Mouse (Mus musculus) stomach, embryonic 14.5 days (tissue): Measurements from ENCODE around the gene Nfatc4. TPM values are rescaled to one million over a fixed set of nuclear protein-coding genes. Genes with fewer than 3 reads are reported as not detected.

Experiments
- ATAC-seq: fragments of 200-750 bp; cut with Nextera tagmentation; 2 replicates; pipeline ENCODE4 v1.8.0; 2017; ENCODE audit warnings: low read depth, moderate TSS enrichment; ENCODE audit not compliant: insufficient number of reproducible peaks, insufficient read depth, low FRiP score
- H3K27ac ChIP-seq: fragments of 300-500 bp; sonication (generic); 2 replicates; pipeline ENCODE4 v1.5.1; 2014; ENCODE audit warnings: mild to moderate bottlenecking, low read length, moderate library complexity, mixed read lengths
- H3K27me3 ChIP-seq: fragments of 300-500 bp; sonication (generic); 2 replicates; pipeline ENCODE4 v1.6.1; 2014; ENCODE audit warnings: low read length, control low read depth, mixed read lengths; ENCODE audit not compliant: control insufficient read depth, insufficient read depth
- H3K36me3 ChIP-seq: fragments of 300-500 bp; sonication (generic); 2 replicates; pipeline ENCODE4 v1.6.1; 2014; ENCODE audit warnings: mild to moderate bottlenecking, control low read depth, low read length, moderate library complexity, mixed read lengths; ENCODE audit not compliant: control insufficient read depth, insufficient read depth
- H3K4me1 ChIP-seq: fragments of 300-500 bp; sonication (generic); 2 replicates; pipeline ENCODE4 v1.6.1; 2014; ENCODE audit warnings: low read length, control low read depth, mixed read lengths; ENCODE audit not compliant: control insufficient read depth, insufficient read depth
- H3K4me2 ChIP-seq: fragments of 300-500 bp; sonication (generic); replicated peaks from 2 replicates; pipeline ENCODE4 v1.6.1; 2014; ENCODE audit warnings: low read depth, low read length, control low read depth
- H3K4me3 ChIP-seq: fragments of 300-500 bp; sonication (generic); 2 replicates; pipeline ENCODE4 v1.5.1; 2014; ENCODE audit warnings: low read depth, low read length, control low read depth
- H3K9ac ChIP-seq: fragments of 300-500 bp; sonication (generic); replicated peaks from 2 replicates; pipeline ENCODE4 v1.6.1; 2014; ENCODE audit warnings: low read depth, mild to moderate bottlenecking, control low read depth, low read length, moderate library complexity, mixed read lengths
- H3K9me3 ChIP-seq: fragments of 300-500 bp; sonication (generic); 2 replicates; pipeline ENCODE4 v1.6.1; 2016; ENCODE audit warnings: low read depth, low read length, control low read depth; ENCODE audit not compliant: control insufficient read depth
- WGBS: fragments of 180-500 bp; shearing (Covaris S2); extraction: QIAGEN DNeasy Blood & Tissue Kit; methylation state at CpG from one replicate; pipeline ENCODE4 v1.1.7; 2014; 5-methylcytosine and 5-hydroxymethylcytosine counted together
- polyA plus RNA-seq: library from polyadenylated mRNA; unstranded; fragments of >200 nt; fragmentation: Nextera tagmentation; extraction: Ambion mirVana; gene quantifications from 2 replicates; pipeline ENCODE4 v1.2.1, GENCODE M21; 2014

Gene Nfatc4
- polyA plus RNA-seq: 54.9 and 56.6 TPM in 2 replicates

DNA sequence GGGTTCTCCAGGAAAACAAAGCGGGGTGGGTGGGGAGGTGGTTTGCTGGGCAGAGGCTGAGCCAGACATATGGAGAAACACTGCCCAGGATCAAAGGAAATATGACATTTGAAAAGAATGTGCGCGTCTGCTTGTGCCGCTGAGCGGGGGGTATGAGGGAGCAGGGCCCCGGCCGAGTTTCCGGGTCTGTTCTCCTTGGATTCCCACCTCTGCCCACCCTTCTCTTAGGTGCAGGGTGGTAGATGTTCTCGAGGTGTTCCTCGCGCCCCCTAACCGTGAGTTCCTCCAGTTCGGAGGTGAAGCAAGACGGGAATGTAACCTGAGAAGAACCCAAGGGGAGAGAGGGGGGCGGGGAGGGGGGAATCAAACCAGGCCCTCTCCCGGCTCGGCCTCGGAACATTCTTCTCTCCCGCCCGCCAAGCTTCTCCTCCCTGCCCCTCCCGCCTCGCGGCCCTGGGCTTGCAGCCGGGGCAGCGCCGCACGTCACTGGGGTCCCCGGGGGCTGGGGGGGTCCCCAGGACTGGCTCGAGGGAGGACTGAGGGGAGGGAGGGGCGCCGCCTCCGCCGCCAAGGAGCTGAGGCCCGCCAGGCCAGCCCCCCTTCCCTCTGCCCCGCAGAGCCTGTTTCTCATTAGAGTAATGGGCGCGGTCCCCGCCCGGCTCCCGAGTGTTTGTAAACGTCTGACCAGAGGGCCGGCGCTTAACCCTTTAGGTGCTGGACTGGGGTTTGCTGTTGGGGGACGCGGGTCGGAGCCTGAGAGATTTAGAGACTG, at the start of gene Nfatc4:
Nfatc4 (plus strand) TSS at position 154 of the 772 bp plus-strand sequence.
- peaks cover 7% of the 10 kb centered on the region; the same call in 1 of the 2 replicates for H3K36me3 ChIP-seq
- H3K27me3 ChIP-seq: no peaks in the 10 kb centered on the region
- peak within 1 kb of the TSS; percentile 99 for H3K27ac ChIP-seq
- peak within 1 kb of the TSS; percentile 80 for H3K4me3 ChIP-seq
- peak within 1 kb of the TSS; percentile 41 for H3K9ac ChIP-seq
- peak; percentile 88 for ATAC-seq
- WGBS: under 1% methylated on average over 44 of the region's 46 CpGs
- H3K4me1 ChIP-seq: peaks cover 26% of the 10 kb centered on the region; the same call in 1 of the 2 replicates
- no peaks in the 10 kb centered on the region for H3K9me3 ChIP-seq
- peak within 1 kb of the TSS; percentile 65 for H3K4me2 ChIP-seq

DNA sequence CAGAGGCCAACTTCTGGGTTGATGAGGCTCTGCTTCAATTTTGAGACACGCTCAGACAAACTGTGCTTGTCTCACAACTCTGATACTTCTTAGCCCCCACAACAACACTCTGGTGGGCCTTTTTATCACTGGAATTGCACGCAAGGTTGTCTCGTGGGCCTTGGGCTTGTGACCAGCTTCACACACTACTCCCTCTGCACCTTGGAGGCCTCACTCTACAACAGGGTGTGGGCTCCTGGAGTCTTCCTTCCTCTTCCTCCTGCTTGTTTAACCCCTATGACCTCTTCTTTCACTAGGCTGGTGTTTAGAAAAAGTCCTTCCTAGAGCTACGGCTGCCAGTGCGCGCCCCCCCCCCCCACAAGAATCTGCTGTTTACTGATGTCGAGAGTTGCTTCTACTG, 46.2 kb upstream of the Nfatc4 start:
- H3K27ac ChIP-seq: no peak overlapping the region

DNA sequence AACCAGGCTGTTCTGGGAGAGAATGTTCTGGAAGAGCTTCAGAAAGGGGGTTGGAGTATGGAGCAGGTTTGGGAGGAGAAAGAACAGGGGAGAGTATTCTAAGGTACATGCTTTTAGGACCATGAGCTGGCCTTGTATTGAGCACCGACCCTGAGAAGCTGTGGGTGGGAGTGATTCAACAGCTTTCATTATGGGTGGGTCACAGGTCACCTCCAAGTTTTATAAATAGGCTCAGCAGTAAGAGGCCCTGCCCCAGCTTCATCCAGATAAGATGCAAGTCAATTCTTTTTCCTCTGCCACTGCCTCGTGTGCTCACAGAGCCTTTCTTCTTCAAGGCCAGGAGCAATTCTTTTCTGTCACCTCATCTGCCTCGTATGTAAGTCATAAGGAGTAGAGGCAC, 45.8 kb upstream of the Nfatc4 start:
- H3K4me1 ChIP-seq: peaks cover 5% of the 10 kb centered on the region
- no peaks in the 10 kb centered on the region for H3K27me3 ChIP-seq
- H3K9ac ChIP-seq: no peak overlapping the region
- no peak overlapping the region for H3K27ac ChIP-seq
- no peak for ATAC-seq
- no peaks in the 10 kb centered on the region for H3K9me3 ChIP-seq
- no peak overlapping the region for H3K4me3 ChIP-seq
- H3K36me3 ChIP-seq: no peaks in the 10 kb centered on the region
- no peak overlapping the region for H3K4me2 ChIP-seq
- 12% methylated on average over 3 of the region's 3 CpGs for WGBS

More for the DNA sequence above, 46.2 kb upstream of the Nfatc4 start:
- Histone ChIP-seq H3K9ac (no peak overlapping the region), H3K27me3 (no peaks in the 10 kb centered on the region), H3K4me3 (no peak overlapping the region), H3K9me3 (no peaks in the 10 kb centered on the region), H3K36me3 (no peaks in the 10 kb centered on the region), H3K4me2 (no peak overlapping the region), H3K4me1 (peaks cover 5% of the 10 kb centered on the region)
- 51% methylated on average over 7 of the region's 7 CpGs for WGBS
- ATAC-seq: no peak

DNA sequence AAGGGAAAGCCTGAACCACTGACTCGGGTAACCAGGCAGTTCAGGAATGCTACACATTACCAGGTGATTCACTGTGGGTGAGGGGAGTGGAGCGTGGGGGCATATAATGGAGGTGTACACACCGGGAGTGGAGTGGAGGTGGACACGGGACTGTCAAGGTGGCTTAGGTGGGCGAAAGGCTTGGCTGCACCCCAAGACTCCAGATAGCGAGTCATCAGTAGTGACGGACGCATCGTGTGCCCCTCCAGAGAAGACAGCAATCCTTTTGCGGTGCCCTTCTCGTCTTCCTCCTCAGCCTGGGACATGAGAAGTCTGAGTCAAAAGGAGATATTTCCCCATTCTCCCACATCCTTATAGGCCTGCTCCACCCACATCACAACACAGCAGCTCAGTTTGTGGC, 45.1 kb upstream of the Nfatc4 start:
- no peak for ATAC-seq
- WGBS: 83% methylated on average over 11 of the region's 11 CpGs
- Histone ChIP-seq H3K4me3 (no peak overlapping the region), H3K36me3 (no peaks in the 10 kb centered on the region), H3K9ac (no peak overlapping the region), H3K27me3 (no peaks in the 10 kb centered on the region), H3K9me3 (no peaks in the 10 kb centered on the region), H3K4me2 (no peak overlapping the region), H3K27ac (no peak overlapping the region), H3K4me1 (peaks cover 10% of the 10 kb centered on the region)

DNA sequence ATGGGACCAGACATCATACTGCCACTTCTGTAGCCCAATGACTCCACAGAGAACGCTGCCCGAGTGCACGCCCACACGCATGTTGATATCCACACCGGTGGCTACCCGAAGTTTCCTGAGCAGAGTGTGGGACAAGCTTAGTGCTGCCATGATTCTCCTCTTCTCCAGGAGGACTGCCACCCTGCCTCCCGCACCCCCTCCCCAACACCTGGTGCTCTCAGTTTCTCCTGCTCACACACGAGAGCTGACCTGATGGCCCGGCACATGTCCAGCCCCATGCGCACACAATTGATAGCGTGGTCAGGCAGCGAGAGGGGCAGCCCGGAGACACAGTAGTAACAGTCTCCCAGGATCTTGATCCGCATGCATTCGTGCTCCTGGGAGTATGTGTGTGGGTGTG, 44.3 kb upstream of the Nfatc4 start:
- no peak overlapping the region for H3K4me3 ChIP-seq
- H3K27ac ChIP-seq: no peak overlapping the region
- H3K27me3 ChIP-seq: no peaks in the 10 kb centered on the region
- no peaks in the 10 kb centered on the region for H3K9me3 ChIP-seq
- H3K36me3 ChIP-seq: no peaks in the 10 kb centered on the region
- H3K4me2 ChIP-seq: no peak overlapping the region
- ATAC-seq: no peak
- 87% methylated on average over 15 of the region's 15 CpGs for WGBS
- no peak overlapping the region for H3K9ac ChIP-seq
- peaks cover 19% of the 10 kb centered on the region for H3K4me1 ChIP-seq

DNA sequence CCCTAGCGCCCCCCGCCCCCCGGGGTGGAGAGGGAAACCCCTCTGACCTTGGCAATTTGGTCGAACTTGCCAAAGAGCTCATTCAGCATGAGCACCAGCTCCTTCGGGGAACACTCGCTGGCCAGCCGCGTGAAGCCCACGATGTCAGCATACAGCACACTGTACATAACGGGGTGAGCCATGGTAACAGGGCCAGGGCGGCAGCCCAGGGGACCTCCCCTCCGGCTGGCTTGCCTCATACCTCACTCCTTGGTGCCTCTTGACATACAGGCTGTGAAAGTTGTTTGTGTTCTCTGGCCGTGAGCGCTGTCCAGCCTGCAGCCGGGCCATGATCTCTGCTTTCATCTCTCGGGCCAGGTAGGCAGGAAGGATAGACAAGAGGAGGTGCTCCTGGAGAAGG, 43.3 kb upstream of the Nfatc4 start:
- Histone ChIP-seq H3K4me1 (peaks cover 20% of the 10 kb centered on the region), H3K9me3 (no peaks in the 10 kb centered on the region), H3K4me2 (no peak overlapping the region), H3K27ac (no peak overlapping the region), H3K9ac (no peak overlapping the region), H3K27me3 (no peaks in the 10 kb centered on the region), H3K4me3 (no peak overlapping the region), H3K36me3 (no peaks in the 10 kb centered on the region)
- WGBS: 53% methylated on average over 16 of the region's 16 CpGs
- ATAC-seq: no peak

DNA sequence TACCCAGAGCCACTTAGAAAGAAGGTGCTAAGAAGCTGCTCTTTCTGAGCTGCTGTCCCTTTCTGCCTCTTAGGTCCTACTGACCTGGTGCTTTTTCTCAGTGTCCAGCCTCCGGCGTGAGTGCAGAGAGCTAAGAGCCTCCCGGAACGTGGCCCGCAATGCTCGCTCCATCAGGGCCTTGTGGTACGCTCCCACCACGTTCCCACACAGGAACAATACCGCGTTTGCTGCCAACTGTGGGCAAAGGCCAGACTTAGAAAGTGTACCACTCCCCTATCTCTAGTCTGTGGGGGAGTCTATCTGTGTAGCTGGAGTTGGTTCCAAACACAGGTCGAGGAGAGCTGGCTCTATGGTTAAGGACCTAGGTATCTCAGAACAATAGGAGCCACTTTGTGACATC, 42.2 kb upstream of the Nfatc4 start:
- WGBS: 82% methylated on average over 11 of the region's 11 CpGs
- H3K9ac ChIP-seq: no peak overlapping the region

DNA sequence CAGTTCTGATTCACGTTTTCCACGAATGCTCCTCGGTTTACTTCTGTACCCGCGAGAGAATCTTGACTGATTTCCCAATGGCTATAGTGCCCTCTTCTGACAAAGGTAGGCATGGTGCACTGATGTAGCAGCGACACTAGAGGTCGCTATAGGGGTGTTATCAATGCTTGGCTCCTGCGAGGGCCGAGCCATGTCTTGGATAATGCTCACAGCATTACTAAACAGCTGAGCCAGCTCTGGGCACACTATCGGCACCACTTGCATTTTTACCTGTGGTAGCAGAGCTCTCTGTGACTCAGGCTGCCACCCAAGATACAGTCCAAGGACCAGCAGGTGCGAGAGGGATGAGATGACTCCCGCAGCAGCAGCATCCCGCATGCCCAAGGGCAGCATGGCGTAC, 41.6 kb upstream of the Nfatc4 start:
- peaks cover 20% of the 10 kb centered on the region for H3K4me1 ChIP-seq
- ATAC-seq: peak; percentile 35; the same call in 1 of the 2 replicates
- 0 out of 2 replicates have a peak overlapping the region, but pooled peaks have one; percentile 6 for H3K4me3 ChIP-seq
- no peaks in the 10 kb centered on the region; the same call in 1 of the 2 replicates for H3K27me3 ChIP-seq
- no peak overlapping the region for H3K9ac ChIP-seq
- no peak overlapping the region for H3K27ac ChIP-seq
- 19% methylated on average over 14 of the region's 14 CpGs for WGBS
- no peaks in the 10 kb centered on the region for H3K36me3 ChIP-seq
- H3K4me2 ChIP-seq: 0 out of 2 replicates have a peak overlapping the region, but pooled peaks have one; percentile 26
- no peaks in the 10 kb centered on the region for H3K9me3 ChIP-seq

More for the DNA sequence above, 42.2 kb upstream of the Nfatc4 start:
- Histone ChIP-seq H3K4me2 (no peak overlapping the region), H3K27me3 (no peaks in the 10 kb centered on the region; the same call in 1 of the 2 replicates), H3K27ac (no peak overlapping the region), H3K36me3 (no peaks in the 10 kb centered on the region), H3K9me3 (no peaks in the 10 kb centered on the region), H3K4me1 (peaks cover 20% of the 10 kb centered on the region), H3K4me3 (no peak overlapping the region)
- no peak for ATAC-seq
